Mouse (Mus musculus) kidney, adult 2 months (tissue): ENCODE results near the gene Taf3. TPM values are rescaled to one million over a fixed set of nuclear protein-coding genes. Genes with fewer than 3 reads are reported as not detected.

Experiments used
- DNase-seq: peaks from one replicate; pipeline ENCODE4 v3.0.0; 2021
- H3K27ac ChIP-seq: fragments of 200-500 bp; 2 replicates; pipeline ENCODE4 v1.5.1; 2012; ENCODE audit warnings: low read depth, low read length, control low read depth, inconsistent platforms; ENCODE audit not compliant: insufficient read depth
- H3K27me3 ChIP-seq: fragments of 200-500 bp; replicated peaks from 2 replicates; pipeline ENCODE4 v1.6.1; 2012; ENCODE audit warnings: mild to moderate bottlenecking, moderate library complexity, low read length, inconsistent platforms; ENCODE audit not compliant: control insufficient read depth, insufficient read depth
- H3K36me3 ChIP-seq: fragments of 200-500 bp; 2 replicates; pipeline ENCODE4 v1.6.1; 2012; ENCODE audit warnings: mild to moderate bottlenecking, moderate library complexity, low read length, inconsistent platforms; ENCODE audit not compliant: control insufficient read depth, insufficient read depth
- H3K4me1 ChIP-seq: fragments of 200-500 bp; 2 replicates; pipeline ENCODE4 v1.6.1; 2011; ENCODE audit warnings: low read length; ENCODE audit not compliant: control insufficient read depth, insufficient read depth
- H3K4me3 ChIP-seq: fragments of 200-500 bp; 2 replicates; pipeline ENCODE4 v1.5.1; 2011; ENCODE audit warnings: mild to moderate bottlenecking, low read depth, low read length, control low read depth; ENCODE audit not compliant: insufficient read depth
- CTCF ChIP-seq: fragments of 200-500 bp; conservative IDR thresholded peaks from 2 replicates; pipeline ENCODE4 v1.5.1; 2011; ENCODE audit warnings: low read depth, mild to moderate bottlenecking, control low read depth, low read length, moderate library complexity, mixed read lengths; ENCODE audit not compliant: insufficient read depth, insufficient read length
- POLR2A ChIP-seq: fragments of 200-500 bp; IDR thresholded peaks from one replicate; pipeline ENCODE4 v1.6.1; 2011; ENCODE audit warnings: low read depth, low read length, control low read depth
- WGBS: fragments of 180-500 bp; shearing (Covaris S2); methylation state at CpG from one replicate; pipeline ENCODE4 v1.1.7; 2018; 5-methylcytosine and 5-hydroxymethylcytosine counted together
- polyA plus RNA-seq: library from polyadenylated mRNA; depleted of rRNA; stranded (reverse); fragments of >200 nt; gene quantifications from 2 replicates; pipeline ENCODE4 v1.2.3, GENCODE M21; 2012

Gene Taf3
- polyA plus RNA-seq, 1 experiment: 6.5 TPM

- no peak overlapping the region for H3K27ac ChIP-seq
Observed at GRCm38 (mm10) chr2:9982446-9982845, 66.0 kb downstream of the Taf3 start.

DNA sequence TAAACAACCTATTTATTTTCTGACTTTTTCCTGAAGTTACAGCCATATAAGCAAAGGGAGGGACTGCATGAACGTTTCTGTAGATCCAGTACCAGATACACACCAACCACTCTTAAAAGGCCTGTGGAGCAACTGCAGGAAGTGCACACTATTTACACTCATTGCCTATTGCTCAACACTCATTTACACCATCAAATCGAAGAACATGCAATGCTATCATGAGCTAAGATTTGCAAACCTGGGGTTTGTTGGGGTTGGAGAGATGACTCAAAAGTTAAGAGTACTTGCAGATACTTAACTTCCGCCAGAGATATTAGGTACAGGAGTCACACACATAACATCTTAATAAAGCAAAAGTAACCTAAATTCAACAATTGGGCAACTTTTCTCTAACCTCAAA, 76.5 kb downstream of the Taf3 start:
- no peak overlapping the region for H3K4me3 ChIP-seq
- H3K36me3 ChIP-seq: no peaks in the 10 kb centered on the region
- DNase-seq: no peak
- 74% methylated on average over 3 of the region's 3 CpGs for whole genome bisulfite sequencing
- peaks cover 9% of the 10 kb centered on the region; the same call in 1 of the 2 replicates for H3K4me1 ChIP-seq
- H3K27me3 ChIP-seq: no peaks in the 10 kb centered on the region
- no peak overlapping the region for H3K27ac ChIP-seq
- TF ChIP-seq POLR2A (no peak), CTCF (no peak)

More at GRCm38 (mm10) chr2:9982446-9982845, 66.0 kb downstream of the Taf3 start:
- Histone ChIP-seq H3K4me3 (no peak overlapping the region), H3K4me1 (no peaks in the 10 kb centered on the region), H3K36me3 (no peaks in the 10 kb centered on the region), H3K27me3 (no peaks in the 10 kb centered on the region)
- no peak for DNase-seq
- TF ChIP-seq POLR2A (no peak), CTCF (no peak)
- 38% methylated on average over 5 of the region's 5 CpGs for WGBS

DNA sequence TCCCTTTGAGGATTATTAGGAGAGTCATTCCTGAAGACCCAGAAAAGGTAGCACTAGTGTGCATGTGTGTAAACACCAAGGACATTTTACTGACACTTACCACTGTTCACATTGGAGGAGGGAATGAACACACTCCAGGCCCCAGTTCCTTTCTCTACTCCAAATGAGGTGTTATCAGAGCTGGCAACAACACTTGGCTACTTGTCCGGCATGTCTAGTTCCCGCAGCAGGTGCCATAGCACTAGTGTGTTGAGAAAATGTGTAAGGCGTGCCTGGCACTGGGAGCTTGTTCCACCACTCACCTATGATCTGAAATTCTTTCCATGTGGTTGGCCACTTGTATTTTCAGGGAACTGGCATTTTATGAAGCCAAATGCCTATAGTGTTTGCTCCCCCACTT, 77.8 kb downstream of the Taf3 start:
- no peak for DNase-seq
- Histone ChIP-seq H3K27ac (no peak overlapping the region), H3K4me1 (peaks cover 9% of the 10 kb centered on the region; the same call in 1 of the 2 replicates), H3K36me3 (no peaks in the 10 kb centered on the region), H3K4me3 (no peak overlapping the region), H3K27me3 (no peaks in the 10 kb centered on the region)
- TF ChIP-seq CTCF (no peak), POLR2A (no peak)
- 95% methylated on average over 3 of the region's 3 CpGs for WGBS

GRCm38 (mm10) chr2:9970178-9970577, 78.2 kb downstream of the Taf3 start:
- TF ChIP-seq CTCF (no peak), POLR2A (no peak)
- H3K36me3 ChIP-seq: no peaks in the 10 kb centered on the region
- 81% methylated on average over 4 of the region's 4 CpGs for WGBS
- no peak for DNase-seq
- peaks cover 9% of the 10 kb centered on the region; the same call in 1 of the 2 replicates for H3K4me1 ChIP-seq
- no peak overlapping the region for H3K27ac ChIP-seq
- H3K4me3 ChIP-seq: no peak overlapping the region
- H3K27me3 ChIP-seq: no peaks in the 10 kb centered on the region

DNA sequence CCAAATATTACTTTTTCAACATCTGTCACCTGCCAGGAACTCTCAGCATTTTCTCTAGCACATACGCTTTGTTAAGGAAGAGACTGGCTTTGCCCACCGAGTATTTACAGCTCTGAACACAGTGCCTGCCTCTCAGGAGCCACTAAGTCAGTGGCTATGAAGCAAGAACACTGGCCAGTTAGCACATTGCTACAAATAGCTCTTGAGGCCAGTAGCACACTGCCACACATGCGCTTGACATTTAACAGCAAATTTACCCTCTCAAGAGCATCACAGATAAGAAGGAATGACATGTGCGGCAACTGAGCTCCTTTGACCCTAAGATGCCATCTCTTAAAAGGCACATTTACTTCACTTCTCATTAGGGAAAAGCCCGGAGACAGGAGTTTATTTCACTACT, 78.7 kb downstream of the Taf3 start:
- Histone ChIP-seq H3K4me1 (peaks cover 9% of the 10 kb centered on the region; the same call in 1 of the 2 replicates), H3K27me3 (no peaks in the 10 kb centered on the region), H3K36me3 (no peaks in the 10 kb centered on the region), H3K4me3 (no peak overlapping the region), H3K27ac (no peak overlapping the region)
- TF ChIP-seq POLR2A: no peak
- TF ChIP-seq CTCF: no peak
- no peak for DNase-seq
- WGBS: 83% methylated on average over 5 of the region's 5 CpGs

GRCm38 (mm10) chr2:9966634-9967033, 81.8 kb downstream of the Taf3 start:
- Histone ChIP-seq H3K4me3 (no peak overlapping the region), H3K36me3 (no peaks in the 10 kb centered on the region), H3K4me1 (0 out of 2 replicates have a peak, but pooled peaks cover 3% of the 10 kb centered on the region), H3K27me3 (no peaks in the 10 kb centered on the region), H3K27ac (no peak overlapping the region)
- WGBS: 41% methylated on average over 1 of the region's 1 CpGs
- no peak for DNase-seq
- TF ChIP-seq POLR2A (no peak), CTCF (no peak)

- no peak overlapping the region for H3K27ac ChIP-seq
- WGBS: 68% methylated on average over 1 of the region's 1 CpGs
- H3K4me1 ChIP-seq: 0 out of 2 replicates have a peak, but pooled peaks cover 3% of the 10 kb centered on the region
- H3K27me3 ChIP-seq: no peaks in the 10 kb centered on the region
- no peaks in the 10 kb centered on the region for H3K36me3 ChIP-seq
- TF ChIP-seq CTCF: no peak
- TF ChIP-seq POLR2A: no peak
- no peak for DNase-seq
- no peak overlapping the region for H3K4me3 ChIP-seq
Observed at GRCm38 (mm10) chr2:9965608-9966007, 82.8 kb downstream of the Taf3 start.
